Mouse (Mus musculus): ENCODE data around the gene Tent5b. TPM values are rescaled to one million over a fixed set of nuclear protein-coding genes. Genes with fewer than 3 reads are reported as not detected.

The Tent5b gene
- total and polyA plus RNA-seq, 3 experiments: not detected

GRCm38 (mm10) chr4:133460796-133461325, 19.1 kb upstream of the Tent5b start:
- ATAC-seq (ENCODE audit: extremely low read depth, insufficient number of reproducible peaks, low FRiP score, poor library complexity, severe bottlenecking): no peak
- no peaks in the 10 kb centered on the region for H3K36me3 ChIP-seq (replicated peaks)

GRCm38 (mm10) chr4:133461362-133461761, 18.6 kb upstream of the Tent5b start:
- TF ChIP-seq GATA2 (IDR thresholded peaks at IDR 0.05; ENCODE audit: borderline replicate concordance, low read depth, low read length) (no peak), CTCF (IDR thresholded peaks at IDR 0.05; ENCODE audit: low read depth, low read length) (no peak), GATA1 (IDR thresholded peaks at IDR 0.05; ENCODE audit: borderline replicate concordance, low read length) (no peak), TAL1 (conservative IDR thresholded peaks at IDR 0.05; ENCODE audit: low read depth, low read length) (no peak), POLR2AphosphoS5 (IDR thresholded peaks at IDR 0.05; ENCODE audit: insufficient replicate concordance, low read depth, low read length) (no peak)
- H3K4me1 ChIP-seq (ENCODE audit: insufficient read depth, low read depth, low read length): peaks cover 14% of the 10 kb centered on the region
- H3K36me3 ChIP-seq (replicated peaks): no peaks in the 10 kb centered on the region
- H3K4me3 ChIP-seq (ENCODE audit: low read depth, low read length): no peak overlapping the region
- ATAC-seq (ENCODE audit: extremely low read depth, insufficient number of reproducible peaks, low FRiP score, poor library complexity, severe bottlenecking): no peak
- no peaks in the 10 kb centered on the region for H3K9me3 ChIP-seq (replicated peaks)
- H3K27me3 ChIP-seq (ENCODE audit: insufficient read depth, low read length): peaks cover 36% of the 10 kb centered on the region
- no peak for DNase-seq (ENCODE audit: low spot score)

More at GRCm38 (mm10) chr4:133460796-133461325, 19.1 kb upstream of the Tent5b start:
- Histone ChIP-seq H3K4me1 (ENCODE audit: insufficient read depth, low read depth, low read length) (peaks cover 14% of the 10 kb centered on the region), H3K4me3 (ENCODE audit: low read depth, low read length) (no peak overlapping the region), H3K27me3 (ENCODE audit: insufficient read depth, low read length) (peaks cover 38% of the 10 kb centered on the region), H3K9me3 (replicated peaks) (no peaks in the 10 kb centered on the region)
- no peak for DNase-seq (ENCODE audit: low spot score)
- TF ChIP-seq CTCF (IDR thresholded peaks at IDR 0.05; ENCODE audit: low read depth, low read length) (no peak), TAL1 (conservative IDR thresholded peaks at IDR 0.05; ENCODE audit: low read depth, low read length) (no peak), GATA2 (IDR thresholded peaks at IDR 0.05; ENCODE audit: borderline replicate concordance, low read depth, low read length) (no peak), GATA1 (IDR thresholded peaks at IDR 0.05; ENCODE audit: borderline replicate concordance, low read length) (no peak), POLR2AphosphoS5 (IDR thresholded peaks at IDR 0.05; ENCODE audit: insufficient replicate concordance, low read depth, low read length) (no peak)

GRCm38 (mm10) chr4:133463184-133463583, 16.7 kb upstream of the Tent5b start:
- Histone ChIP-seq H3K27me3 (ENCODE audit: insufficient read depth, low read length) (peaks cover 37% of the 10 kb centered on the region), H3K4me3 (ENCODE audit: low read depth, low read length) (no peak overlapping the region), H3K36me3 (replicated peaks) (no peaks in the 10 kb centered on the region), H3K4me1 (ENCODE audit: insufficient read depth, low read depth, low read length) (peaks cover 18% of the 10 kb centered on the region), H3K9me3 (replicated peaks) (no peaks in the 10 kb centered on the region)
- DNase-seq (ENCODE audit: low spot score): no peak
- ATAC-seq (ENCODE audit: extremely low read depth, insufficient number of reproducible peaks, low FRiP score, poor library complexity, severe bottlenecking): no peak
- TF ChIP-seq GATA1 (IDR thresholded peaks at IDR 0.05; ENCODE audit: borderline replicate concordance, low read length) (no peak), GATA2 (IDR thresholded peaks at IDR 0.05; ENCODE audit: borderline replicate concordance, low read depth, low read length) (no peak), CTCF (IDR thresholded peaks at IDR 0.05; ENCODE audit: low read depth, low read length) (no peak), POLR2AphosphoS5 (IDR thresholded peaks at IDR 0.05; ENCODE audit: insufficient replicate concordance, low read depth, low read length) (no peak)

- DNase-seq (ENCODE audit: low spot score) (peak; percentile 59), ATAC-seq (ENCODE audit: extremely low read depth, insufficient number of reproducible peaks, low FRiP score, poor library complexity, severe bottlenecking) (no peak)
- peaks cover 42% of the 10 kb centered on the region for H3K27me3 ChIP-seq (ENCODE audit: insufficient read depth, low read length)
- 0 out of 2 replicates have a peak, but pooled peaks cover 3% of the 10 kb centered on the region for H3K9me3 ChIP-seq (replicated peaks)
- no peaks in the 10 kb centered on the region for H3K36me3 ChIP-seq (replicated peaks)
- peak overlapping the region; percentile 67; the same call in 1 of the 2 replicates for H3K4me3 ChIP-seq (ENCODE audit: low read depth, low read length)
- TF ChIP-seq GATA1 (IDR thresholded peaks at IDR 0.05; ENCODE audit: borderline replicate concordance, low read length) (no peak), GATA2 (IDR thresholded peaks at IDR 0.05; ENCODE audit: borderline replicate concordance, low read depth, low read length) (no peak), TAL1 (conservative IDR thresholded peaks at IDR 0.05; ENCODE audit: low read depth, low read length) (no peak)
- H3K4me1 ChIP-seq (ENCODE audit: insufficient read depth, low read depth, low read length): peaks cover 13% of the 10 kb centered on the region
Measured at GRCm38 (mm10) chr4:133468080-133468479, 11.9 kb upstream of the Tent5b start.

GRCm38 (mm10) chr4:133469122-133469521, 10.8 kb upstream of the Tent5b start:
- ATAC-seq (ENCODE audit: extremely low read depth, insufficient number of reproducible peaks, low FRiP score, poor library complexity, severe bottlenecking) (no peak), DNase-seq (ENCODE audit: low spot score) (no peak)
- TF ChIP-seq GATA1 (IDR thresholded peaks at IDR 0.05; ENCODE audit: borderline replicate concordance, low read length): no peak
- TF ChIP-seq GATA2 (IDR thresholded peaks at IDR 0.05; ENCODE audit: borderline replicate concordance, low read depth, low read length): no peak
- Histone ChIP-seq H3K36me3 (replicated peaks) (no peaks in the 10 kb centered on the region), H3K27me3 (ENCODE audit: insufficient read depth, low read length) (peaks cover 35% of the 10 kb centered on the region), H3K4me1 (ENCODE audit: insufficient read depth, low read depth, low read length) (peaks cover 13% of the 10 kb centered on the region), H3K9me3 (replicated peaks) (0 out of 2 replicates have a peak, but pooled peaks cover 3% of the 10 kb centered on the region), H3K4me3 (ENCODE audit: low read depth, low read length) (no peak overlapping the region)

GRCm38 (mm10) chr4:133471135-133471821, 8.7 kb upstream of the Tent5b start:
- Histone ChIP-seq H3K27me3 (ENCODE audit: insufficient read depth, low read length) (peaks cover 26% of the 10 kb centered on the region), H3K9me3 (replicated peaks) (0 out of 2 replicates have a peak, but pooled peaks cover 3% of the 10 kb centered on the region), H3K4me1 (ENCODE audit: insufficient read depth, low read depth, low read length) (peaks cover 11% of the 10 kb centered on the region), H3K36me3 (replicated peaks) (no peaks in the 10 kb centered on the region), H3K4me3 (ENCODE audit: low read depth, low read length) (no peak overlapping the region)
- no peak for ATAC-seq (ENCODE audit: extremely low read depth, insufficient number of reproducible peaks, low FRiP score, poor library complexity, severe bottlenecking)
- TF ChIP-seq CTCF (IDR thresholded peaks at IDR 0.05; ENCODE audit: low read depth, low read length) (no peak), POLR2AphosphoS5 (IDR thresholded peaks at IDR 0.05; ENCODE audit: insufficient replicate concordance, low read depth, low read length) (no peak), GATA2 (IDR thresholded peaks at IDR 0.05; ENCODE audit: borderline replicate concordance, low read depth, low read length) (no peak), TAL1 (conservative IDR thresholded peaks at IDR 0.05; ENCODE audit: low read depth, low read length) (no peak), GATA1 (IDR thresholded peaks at IDR 0.05; ENCODE audit: borderline replicate concordance, low read length) (no peak)
- DNase-seq (ENCODE audit: low spot score): no peak
